Mouse (Mus musculus) layer of hippocampus, postnatal 25 days (tissue): ENCODE measurements at regions not wholly inside any gene's neighbourhood (a gene's known extent, or its start where the extent isn't known, plus 50 kb on each side); places are given as distances from the start of the nearest gene placed in this dataset.
A peak's percentile ranks its signal among the peaks of the same experiment; 100 is the strongest.
"Not testable (repeated sequence)": the region's sequence is repeated elsewhere in the genome, so short reads cannot be mapped to it uniquely, and the experiment has no call there.

Source experiments
- DNase-seq, 2 experiments: peaks; one replicate each; pipeline ENCODE4 v3.0.0; 2022; ENCODE audit warnings: mixed read lengths in 2 of 2, low spot score in 1 of 2; ENCODE audit errors: extremely low spot score in 1 of 2

DNA sequence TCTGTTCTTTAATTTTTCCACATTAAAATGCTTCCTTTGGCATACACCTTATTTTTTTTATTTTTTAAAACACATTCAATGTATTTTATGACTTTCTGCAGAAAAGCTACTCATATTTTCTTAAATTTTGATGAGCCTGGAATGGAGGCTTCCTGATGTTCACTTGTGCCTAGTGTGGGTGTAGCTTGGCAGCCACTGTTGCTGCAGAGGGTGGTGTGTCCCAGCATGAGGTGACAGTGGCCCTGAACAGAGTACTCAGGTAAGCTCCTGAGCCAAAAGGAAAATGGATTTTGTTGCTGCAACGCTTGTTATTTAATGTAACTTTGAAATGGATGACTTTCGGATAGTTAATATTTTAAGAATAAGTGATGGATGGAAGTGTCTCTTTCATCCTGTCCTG, 170.6 kb downstream of the Eipr1 start:
- no peak for DNase-seq

DNA sequence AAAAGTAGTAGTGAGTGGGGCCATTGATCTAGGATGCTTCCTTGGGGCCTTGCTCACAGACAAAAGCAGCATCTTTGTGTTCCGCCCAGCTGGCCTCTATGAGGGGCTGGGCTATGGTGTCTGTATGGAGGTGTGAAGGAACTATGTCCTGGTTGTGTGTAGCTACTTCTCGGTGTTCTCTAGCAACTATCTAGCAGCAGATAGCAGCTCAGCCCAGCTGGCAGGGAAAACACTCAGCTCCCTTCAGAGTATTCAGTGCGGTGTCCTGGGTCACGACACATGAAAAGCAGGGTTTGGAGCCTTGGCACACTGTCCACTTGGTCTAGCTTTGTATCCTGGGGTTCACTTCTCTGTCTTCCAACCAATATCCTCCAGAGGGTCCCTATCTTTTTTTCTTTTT, 173.6 kb downstream of the Eipr1 start:
- DNase-seq, result no peak

DNA sequence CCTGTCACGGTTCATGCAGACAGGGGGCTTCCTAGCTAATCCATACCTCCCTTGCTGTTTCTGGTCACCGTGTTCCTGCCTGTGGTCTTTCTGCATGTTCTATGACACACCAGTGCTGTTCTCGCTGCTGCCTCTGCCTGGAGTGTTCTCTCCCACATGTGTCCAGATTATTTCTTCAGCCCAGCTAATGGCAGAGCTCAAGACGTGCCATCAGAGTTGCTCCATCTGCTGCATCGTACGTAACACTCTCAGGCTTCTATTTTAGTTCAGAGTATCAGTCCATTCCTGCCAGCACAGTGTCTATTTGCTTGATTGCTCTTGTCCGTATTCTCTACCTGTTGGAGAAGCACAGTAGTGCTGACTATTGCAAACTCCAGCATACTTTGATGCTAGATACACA, 188.3 kb downstream of the Eipr1 start:
- no peak for DNase-seq

DNA sequence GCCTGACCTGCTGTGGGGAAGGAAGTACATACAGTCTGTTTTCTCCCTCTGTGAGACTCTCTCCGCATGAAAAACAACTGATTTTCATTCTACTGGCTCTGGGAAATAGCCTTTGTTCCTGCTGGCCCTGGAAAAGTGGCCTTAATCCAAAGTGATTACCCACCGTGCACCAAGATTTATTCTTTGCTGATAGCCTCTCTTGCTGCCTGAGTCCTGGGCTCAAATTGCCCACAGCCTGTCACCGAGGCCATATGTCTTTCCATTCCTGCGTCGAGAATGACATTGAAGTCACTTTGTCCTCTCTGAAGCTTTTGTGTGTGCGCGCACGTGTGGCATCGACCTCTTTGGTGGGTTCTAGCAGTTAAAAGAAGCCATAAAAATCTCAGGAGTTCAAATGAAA, 197.3 kb downstream of the Eipr1 start:
- no peak for DNase-seq

DNA sequence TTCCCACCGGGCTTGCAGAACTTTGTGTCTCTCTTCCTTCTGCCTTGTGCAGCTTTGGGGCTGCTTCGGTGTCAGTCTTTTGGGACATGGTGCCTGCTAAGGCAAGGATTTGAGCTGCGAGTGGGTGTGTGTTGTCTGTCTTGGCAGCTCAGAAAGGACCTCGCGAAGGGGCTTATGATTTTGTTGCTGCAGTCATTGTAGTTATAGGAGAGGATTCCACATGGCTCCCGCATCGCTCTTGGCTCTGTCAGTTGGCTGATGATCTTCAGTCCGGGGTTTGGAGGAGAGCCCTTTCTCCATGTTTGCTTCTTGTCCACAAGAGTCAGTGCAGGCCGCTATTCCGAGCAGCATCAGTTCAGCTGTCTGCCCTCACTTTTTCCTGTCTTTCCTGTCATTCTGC, 197.7 kb downstream of the Eipr1 start:
- DNase-seq, result no peak

DNA sequence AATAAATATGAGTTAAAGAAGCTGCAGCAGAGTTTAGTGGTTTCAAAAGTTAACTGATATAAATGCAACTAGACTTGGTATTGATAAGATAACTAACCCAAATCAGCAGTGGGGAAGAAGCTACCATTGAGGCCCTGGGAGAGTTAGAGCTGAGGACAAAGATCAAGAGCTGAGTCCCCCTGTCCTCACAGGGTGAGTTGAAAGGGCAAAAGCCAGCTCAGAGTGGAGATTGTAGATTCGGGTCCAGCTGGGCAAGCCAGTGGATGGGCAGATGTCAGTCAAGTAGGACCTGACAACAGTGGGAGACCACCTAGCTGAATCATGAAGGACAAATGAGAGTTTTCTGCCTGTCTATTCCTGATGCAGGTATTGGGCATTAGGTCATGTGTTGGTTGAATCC, 205.6 kb downstream of the Eipr1 start:
- DNase-seq, result no peak

DNA sequence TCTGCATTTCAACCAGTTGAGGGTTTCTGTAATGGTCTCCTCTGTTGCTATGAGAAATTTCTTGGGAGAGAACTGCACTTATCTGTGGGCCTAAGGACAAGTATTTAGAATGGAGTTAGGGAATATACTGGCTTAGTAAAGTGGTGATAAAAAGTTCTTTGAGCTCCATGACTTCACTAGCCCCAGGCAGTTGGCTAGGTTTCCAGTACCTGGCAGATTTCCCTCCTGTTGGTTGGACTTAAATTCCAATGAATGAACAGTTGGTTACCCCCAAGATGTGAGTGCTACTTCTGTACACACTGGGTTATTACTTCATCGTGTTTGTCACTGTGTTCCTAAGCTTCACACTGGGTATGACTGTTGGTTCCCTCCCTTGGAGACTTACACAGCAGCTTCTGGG, 207.1 kb downstream of the Eipr1 start:
- DNase-seq, result no peak

DNA sequence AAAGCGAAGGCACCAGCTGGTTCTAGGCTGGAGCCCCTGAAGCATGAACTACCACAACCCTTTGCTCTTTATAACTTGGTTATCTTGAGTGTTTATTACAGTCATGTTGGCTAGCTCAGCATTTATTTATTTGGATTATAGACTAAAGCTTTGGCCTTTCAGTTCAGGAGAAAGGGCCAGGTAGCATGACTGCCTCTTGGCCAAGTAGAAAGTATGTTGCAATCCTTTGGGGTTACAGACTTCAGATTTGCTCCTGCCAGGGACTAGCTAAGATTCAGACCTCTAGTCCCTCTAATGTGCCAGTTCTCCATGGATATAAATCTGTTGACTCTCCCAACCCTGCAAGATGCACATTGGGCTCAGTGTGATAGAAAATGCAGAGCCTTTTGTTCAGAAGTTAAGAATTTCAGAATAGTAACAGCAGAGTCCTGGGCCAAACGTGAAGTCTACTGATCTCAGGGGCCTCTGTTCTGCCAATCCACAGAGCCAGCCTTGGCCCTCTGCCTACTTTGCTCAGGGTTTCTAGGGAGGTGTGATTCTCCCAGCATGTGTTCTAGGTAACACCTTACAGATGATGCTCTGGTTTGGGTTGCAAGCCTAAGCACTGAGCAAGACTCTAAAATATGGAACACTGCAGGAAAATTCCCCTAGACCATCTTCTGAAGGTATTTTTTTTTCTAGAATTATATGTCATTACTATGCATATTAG, 218.2 kb downstream of the Eipr1 start:
- no peak for DNase-seq

DNA sequence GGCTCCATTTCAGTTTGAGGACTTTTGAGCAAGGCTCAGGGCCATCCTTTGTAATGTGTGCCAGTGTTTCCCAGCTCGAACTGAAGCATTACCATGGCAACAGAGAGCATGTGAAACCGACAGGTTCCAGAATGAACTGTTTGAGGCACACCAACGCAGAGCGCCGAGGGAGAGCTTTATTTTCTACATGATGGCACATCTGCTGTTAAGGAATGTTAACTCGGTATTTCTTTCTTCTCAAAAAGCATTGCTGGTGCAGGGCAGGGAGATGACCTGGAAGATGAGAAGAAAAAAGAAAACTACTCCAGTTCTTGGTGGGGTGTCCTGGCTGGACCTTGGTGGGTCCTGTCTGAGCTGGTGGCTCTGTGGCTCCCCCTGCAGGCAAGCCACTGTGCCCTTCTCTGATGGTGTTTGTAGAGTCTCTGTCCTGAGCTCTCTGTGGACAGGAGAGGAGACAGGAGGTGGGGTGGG, 223.0 kb downstream of the Eipr1 start:
- DNase-seq, result peak; percentile 44 to 59

DNA sequence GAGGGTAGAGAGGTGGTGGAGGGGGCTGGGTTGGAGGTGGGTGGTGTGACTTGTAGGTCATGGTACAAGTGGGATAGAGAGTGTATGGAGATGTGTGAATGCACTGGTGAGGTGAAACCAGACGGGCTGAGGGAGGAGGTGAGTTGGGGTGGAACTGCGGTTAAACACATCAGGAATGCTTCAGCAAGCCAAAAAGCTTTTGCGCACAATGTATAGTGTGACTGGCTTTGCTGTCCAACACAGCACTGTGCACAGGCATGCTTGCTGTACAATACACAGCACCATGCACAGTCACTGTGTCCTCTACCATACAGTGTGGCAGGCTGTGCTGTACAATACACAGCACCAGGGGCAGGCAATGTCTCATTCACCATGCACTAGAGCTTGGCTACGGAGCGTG, 223.6 kb downstream of the Eipr1 start:
- DNase-seq, result no peak

DNA sequence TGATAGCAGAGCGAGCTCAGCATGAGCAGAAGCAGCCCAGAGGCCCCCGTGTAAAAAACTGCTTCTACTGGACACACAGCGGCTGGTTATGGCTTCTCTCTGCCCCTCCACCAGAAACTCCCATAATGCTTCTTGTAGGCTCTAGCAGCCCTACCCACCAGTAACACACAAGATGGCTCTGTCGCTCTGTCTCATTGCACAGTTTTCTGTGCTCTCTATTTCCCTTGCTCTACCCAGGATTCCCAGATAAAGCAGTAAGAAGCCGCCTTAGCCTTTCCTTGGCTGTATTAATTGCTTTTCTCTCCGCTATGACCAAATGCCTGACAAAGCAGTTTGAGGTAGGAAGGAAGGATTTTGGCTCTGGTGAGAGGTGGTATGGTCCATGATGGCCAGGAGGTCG, 228.1 kb downstream of the Eipr1 start:
- DNase-seq, result no peak

DNA sequence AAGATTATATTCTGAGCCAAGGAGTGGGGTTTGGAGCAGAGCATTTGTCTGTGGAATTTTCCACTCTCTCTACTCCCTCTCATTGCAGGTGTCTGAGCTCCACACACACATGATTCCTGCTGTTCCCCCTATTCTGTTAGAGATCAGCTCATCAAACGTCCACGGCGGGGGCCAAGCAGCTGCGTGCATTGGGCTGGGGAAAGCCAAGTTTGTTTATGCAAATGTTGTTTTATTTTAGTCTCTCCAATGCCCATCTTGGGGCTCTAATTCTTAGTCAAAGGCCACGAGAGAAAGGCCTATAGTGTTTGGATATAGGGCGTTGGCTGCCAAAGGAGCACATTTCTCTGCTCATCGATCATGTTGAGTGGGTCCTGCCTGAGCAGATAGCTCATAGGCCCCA, 234.6 kb downstream of the Eipr1 start:
- no peak for DNase-seq

DNA sequence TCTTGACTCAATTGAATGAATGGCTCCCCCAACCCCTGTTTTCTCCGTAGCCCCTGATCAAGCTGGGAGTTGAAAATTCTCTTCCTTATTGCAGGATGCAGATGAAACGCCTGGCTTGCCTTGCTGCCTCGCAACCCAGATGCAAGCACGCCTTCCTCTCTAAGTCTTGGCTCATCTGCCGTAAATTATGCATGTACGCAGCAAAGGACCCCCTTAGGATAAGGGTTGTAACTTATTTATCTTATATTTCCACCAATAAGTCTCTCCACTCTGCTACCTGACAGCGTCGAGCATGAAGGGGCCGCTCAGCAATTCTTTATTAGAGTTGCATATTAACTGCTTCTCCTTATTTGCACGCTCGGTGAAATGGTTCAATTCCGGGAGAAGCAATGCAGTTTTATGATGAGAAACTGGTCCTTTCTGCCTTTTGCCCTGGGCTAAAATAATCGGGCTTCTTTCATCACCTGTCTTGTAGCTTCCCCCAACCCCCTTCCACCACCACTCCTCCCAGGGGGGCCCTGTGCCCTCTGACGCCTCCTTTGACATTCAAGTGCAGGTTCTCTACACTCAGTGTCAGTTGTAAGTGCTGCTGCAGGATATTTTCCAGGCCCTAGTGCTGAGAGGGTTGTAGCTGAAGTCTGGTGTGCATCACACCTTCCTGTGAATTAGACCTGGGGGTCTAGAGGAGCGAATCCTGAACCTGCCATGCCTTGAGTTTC, 246.0 kb downstream of the Eipr1 start:
- no peak for DNase-seq

DNA sequence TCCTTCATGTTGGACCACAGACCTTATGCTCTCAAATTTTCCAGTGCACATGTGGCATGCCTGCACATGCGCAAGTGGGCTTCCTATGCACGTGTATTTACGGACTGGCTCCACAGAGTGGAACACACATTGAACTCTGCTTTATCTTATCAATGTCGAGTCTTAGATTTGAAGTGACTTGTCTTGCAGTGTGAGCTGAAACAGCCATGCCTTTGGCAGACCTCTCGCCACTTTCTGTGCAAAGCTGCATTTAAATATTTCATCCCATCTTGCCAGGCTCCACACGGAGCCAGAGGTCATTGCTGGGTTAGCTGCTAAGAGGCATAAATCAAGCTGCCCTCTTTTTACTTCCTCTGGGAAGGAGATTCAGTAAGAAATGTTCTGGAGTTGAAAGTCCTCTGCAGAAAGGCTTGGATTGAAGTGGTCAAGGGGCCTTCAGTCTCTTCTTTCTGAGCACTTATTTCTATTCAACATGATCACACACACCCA, 248.4 kb downstream of the Eipr1 start:
- no peak for DNase-seq

DNA sequence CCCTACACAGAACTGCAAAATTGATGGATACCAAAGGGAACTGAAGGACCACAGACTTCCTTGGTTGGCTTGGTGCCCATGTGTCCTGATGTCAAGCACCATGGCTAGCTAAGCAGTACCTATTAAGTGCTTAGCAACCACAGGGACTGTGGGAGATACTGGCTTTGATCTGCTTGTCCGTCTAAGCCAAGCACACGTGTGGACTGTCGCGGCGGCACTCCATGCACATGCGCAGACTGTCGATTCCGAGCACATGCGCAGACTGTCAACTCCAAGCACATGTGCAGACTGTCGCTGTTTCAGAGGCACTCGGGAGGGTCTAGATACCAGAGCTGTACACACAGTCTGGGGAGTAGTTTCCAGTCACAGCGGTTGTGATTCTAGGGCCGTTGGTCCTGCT, 252.9 kb downstream of the Eipr1 start:
- peak in 1 of 2 experiments; percentile 33 for DNase-seq

DNA sequence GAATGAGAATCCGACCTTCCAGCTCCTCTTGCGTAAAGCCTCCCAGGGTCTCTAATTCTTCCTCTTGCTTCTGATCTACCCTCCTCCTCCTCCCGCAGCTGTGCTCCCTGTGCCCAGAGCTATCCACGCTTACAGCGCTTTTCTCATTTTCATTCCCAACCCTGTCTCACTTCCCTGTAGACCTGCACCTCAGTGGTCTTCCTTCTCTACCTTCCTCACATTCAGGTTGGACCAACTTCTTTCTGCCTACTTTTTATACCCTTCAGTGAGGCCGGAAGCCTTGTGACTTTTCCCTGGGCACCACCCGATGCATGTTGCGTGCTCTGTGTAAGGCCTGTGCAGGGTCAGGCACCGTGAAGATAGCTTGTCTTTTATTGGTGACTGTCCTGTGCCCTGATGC, 263.0 kb downstream of the Eipr1 start:
- no peak for DNase-seq

DNA sequence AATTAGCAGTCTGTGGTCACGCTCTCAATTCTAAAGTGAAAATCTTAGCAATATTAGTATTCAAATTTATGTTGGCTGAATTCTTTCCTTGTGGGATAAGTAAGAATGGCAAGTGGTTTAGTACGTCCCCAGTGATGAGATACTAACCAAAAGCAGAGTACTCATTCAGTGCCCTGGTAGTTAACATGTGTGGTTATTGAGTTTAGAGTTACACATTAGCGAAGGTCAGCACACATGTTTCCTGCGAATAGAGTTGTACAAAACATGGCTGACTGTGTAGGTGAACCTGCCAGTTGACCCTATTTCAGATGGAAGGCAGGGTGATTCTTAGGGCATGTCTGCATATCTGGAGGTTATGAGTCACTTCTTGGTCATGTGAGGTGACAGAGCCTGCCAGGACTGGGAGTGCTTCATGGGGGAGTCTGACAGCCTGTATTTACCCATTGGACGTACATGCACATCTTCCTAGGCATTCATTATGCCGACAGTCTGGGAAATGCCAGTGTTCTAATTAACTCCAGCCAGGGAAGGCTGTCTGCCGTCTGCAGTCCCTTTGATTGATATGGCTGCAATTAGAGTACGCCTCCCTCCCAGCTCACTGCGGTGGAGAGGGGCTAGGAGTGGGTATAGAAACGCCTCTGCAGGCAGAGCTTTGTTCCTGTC, 263.7 kb downstream of the Eipr1 start:
- no peak for DNase-seq

DNA sequence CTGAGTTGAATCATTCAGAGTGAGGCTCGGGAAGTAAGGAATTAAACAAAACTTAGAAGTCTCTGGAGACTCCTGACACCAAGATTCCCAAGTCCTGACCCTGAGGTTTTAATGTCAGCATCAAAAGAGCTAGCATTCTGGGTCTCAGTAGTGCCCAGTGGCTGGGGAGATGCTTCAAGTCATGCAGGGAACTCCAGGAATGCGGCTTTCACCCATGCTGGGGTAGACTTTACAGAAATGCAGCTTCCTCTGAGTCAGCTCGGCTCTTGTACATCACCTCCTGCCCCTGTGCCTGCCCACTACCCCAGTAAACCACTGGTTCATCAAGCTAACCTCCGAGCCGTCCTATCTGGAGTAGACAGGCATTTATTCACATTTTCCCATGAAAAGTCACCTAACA, 269.5 kb downstream of the Eipr1 start:
- no peak for DNase-seq

DNA sequence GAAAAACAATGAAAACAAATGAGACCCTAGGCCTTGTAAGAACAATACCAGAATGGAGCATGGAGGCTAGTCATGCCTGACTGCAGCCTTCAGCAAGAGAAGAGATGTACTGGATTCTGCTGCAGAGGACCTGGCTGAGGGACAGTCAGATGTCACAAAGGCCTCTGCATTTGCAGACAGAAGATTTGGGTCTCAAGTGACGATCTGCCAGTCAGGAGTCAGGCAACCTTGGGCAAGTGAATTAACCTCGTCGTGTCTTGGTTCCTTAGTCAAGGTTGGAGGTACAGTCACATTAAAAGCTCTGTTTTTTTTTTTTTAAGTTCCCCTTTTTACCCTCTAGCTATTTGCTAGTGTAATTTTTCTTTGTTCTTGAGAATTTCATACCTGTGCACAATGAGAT, 276.6 kb downstream of the Eipr1 start:
- no peak for DNase-seq

DNA sequence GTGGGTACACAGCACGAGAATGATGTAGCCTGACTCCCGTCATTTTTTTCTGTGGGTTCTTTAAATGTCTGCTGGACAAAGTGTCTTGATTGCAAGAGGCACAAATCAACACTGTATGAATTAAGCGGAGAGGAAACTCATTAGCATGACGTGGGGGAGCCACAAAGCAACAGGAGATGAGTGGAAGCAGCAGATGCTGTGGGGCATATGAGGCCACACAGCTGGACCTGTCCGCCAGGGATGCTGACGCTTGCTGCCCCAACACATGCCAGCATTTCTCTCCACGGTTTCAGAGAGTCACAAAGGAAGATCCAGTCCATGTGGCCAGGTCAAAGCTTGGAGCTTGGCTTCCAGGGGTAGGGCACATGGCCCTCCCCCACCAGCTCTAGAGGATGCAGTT, 277.9 kb downstream of the Eipr1 start:
- DNase-seq, result no peak

DNA sequence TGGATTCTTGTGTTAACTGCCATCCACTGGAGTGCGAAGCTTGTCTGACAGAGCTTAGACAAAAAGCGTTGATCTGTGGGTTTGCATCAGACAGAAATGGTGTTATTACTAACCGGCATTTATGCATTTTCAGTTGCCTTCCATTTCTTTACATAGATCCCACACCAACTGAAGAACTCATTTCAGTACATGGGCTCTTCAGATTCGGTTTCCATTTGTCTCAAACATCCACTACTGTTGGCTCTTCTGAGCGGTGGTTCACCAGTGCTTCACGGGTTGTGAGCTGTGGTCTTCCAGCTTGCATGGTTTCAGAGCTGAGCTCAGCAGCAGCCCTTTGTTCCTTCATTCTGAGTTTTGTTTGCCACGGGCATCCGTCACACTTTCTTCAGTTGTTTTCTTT, 294.4 kb downstream of the Eipr1 start:
- DNase-seq, result no peak

DNA sequence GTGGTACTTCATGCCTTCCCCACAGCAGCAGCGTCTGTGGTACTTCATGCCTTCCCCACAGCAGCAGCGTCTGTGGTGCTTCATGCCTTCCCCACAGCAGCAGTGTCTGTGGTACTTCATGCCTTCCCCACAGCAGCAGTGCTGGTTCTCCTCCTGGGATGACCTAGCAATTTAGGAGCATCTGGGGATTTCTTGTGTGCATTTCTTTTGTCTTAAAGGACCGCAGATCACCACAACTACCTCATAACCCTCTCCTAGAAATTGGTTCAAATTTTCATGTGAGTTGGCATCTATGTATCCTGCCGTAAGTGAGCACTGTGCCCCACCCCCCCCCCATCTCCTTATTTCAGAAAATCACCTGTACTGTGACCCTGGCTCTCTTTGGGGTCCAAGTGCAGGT, 297.0 kb downstream of the Eipr1 start:
- DNase-seq, result not testable (repeated sequence)
